Mouse (Mus musculus) ES-Bruce4 (cell line): ENCODE data around the gene Fgfr2. TPM values are rescaled to one million over a fixed set of nuclear protein-coding genes. Genes with fewer than 3 reads are reported as not detected.

Experiments used
- H3K27ac ChIP-seq: 2 replicates; pipeline ENCODE4 v1.5.1; 2012; ENCODE audit warnings: low read length, inconsistent platforms; ENCODE audit not compliant: insufficient read depth
- H3K27me3 ChIP-seq: 2 replicates; pipeline ENCODE4 v1.6.1; 2012; ENCODE audit warnings: mild to moderate bottlenecking, low read length, inconsistent platforms; ENCODE audit not compliant: control insufficient read depth, poor library complexity, insufficient read depth, severe bottlenecking
- H3K36me3 ChIP-seq: 2 replicates; pipeline ENCODE4 v1.6.1; 2012; ENCODE audit warnings: inconsistent platforms, mild to moderate bottlenecking, low read length, moderate library complexity; ENCODE audit not compliant: control insufficient read depth, poor library complexity, insufficient read depth, severe bottlenecking
- H3K4me1 ChIP-seq: one replicate; pipeline ENCODE4 v1.8.1; 2011; ENCODE audit warnings: low read length; ENCODE audit not compliant: control insufficient read depth, insufficient read depth
- H3K4me3 ChIP-seq: 2 replicates; pipeline ENCODE4 v1.5.1; 2011; ENCODE audit warnings: low read depth, mild to moderate bottlenecking, low read length
- H3K9ac ChIP-seq: 2 replicates; pipeline ENCODE4 v1.6.1; 2012; ENCODE audit warnings: low read depth, mild to moderate bottlenecking, inconsistent platforms; ENCODE audit not compliant: poor library complexity, severe bottlenecking
- H3K9me3 ChIP-seq: replicated peaks from 2 replicates; pipeline ENCODE4 v1.6.1; 2012; ENCODE audit warnings: mild to moderate bottlenecking, low read length, inconsistent platforms; ENCODE audit not compliant: control insufficient read depth, poor library complexity, insufficient read depth, severe bottlenecking
- CTCF ChIP-seq: IDR thresholded peaks from one replicate; pipeline ENCODE4 v1.8.1; 2011; ENCODE audit warnings: low read depth, low read length
- EP300 ChIP-seq: IDR thresholded peaks from 2 replicates; pipeline ENCODE4 v1.6.1; 2011; ENCODE audit warnings: low read depth, low read length; ENCODE audit not compliant: insufficient read depth
- POLR2A ChIP-seq: IDR thresholded peaks from one replicate; pipeline ENCODE4 v1.8.1; 2011; ENCODE audit warnings: low read length; ENCODE audit not compliant: insufficient read depth
- polyA plus RNA-seq: library from polyadenylated mRNA; stranded (reverse); fragments of >200 nt; gene quantifications from 2 replicates; pipeline ENCODE4 v1.2.4, GENCODE M21; 2011; ENCODE audit warnings: low read depth; ENCODE audit not compliant: missing spikeins, insufficient read depth, insufficient read length

Gene Fgfr2
- polyA plus RNA-seq, 1 experiment = 34.8 TPM

DNA sequence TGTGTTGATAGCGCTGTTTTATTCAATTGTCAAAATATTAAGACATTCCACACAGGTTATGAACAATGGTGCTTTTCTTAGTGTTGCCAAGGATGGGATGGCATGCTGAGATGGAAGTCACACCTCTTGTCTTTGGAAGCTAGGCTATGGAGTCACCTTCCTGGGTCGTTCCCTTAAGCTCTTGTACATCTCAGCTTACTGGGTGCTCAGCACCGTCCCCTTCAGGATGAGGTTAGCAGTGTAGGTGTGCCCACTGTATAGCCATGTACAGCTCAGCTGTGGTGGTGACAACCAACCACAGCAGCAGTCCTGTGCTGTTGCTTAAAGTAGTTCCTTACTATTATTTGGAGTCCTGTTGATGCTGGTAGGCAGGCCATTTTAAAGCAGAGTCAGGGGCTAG lies 2140.3 kb downstream of the Fgfr2 start:
- Histone ChIP-seq H3K27me3 (no peaks in the 10 kb centered on the region), H3K4me3 (no peak overlapping the region), H3K9ac (no peak overlapping the region), H3K27ac (peak overlapping the region; percentile 54; the same call in 1 of the 2 replicates), H3K9me3 (no peaks in the 10 kb centered on the region), H3K36me3 (no peaks in the 10 kb centered on the region; the same call in 1 of the 2 replicates), H3K4me1 (no peaks in the 10 kb centered on the region)
- TF ChIP-seq EP300 (no peak), CTCF (peak; percentile 42)

DNA sequence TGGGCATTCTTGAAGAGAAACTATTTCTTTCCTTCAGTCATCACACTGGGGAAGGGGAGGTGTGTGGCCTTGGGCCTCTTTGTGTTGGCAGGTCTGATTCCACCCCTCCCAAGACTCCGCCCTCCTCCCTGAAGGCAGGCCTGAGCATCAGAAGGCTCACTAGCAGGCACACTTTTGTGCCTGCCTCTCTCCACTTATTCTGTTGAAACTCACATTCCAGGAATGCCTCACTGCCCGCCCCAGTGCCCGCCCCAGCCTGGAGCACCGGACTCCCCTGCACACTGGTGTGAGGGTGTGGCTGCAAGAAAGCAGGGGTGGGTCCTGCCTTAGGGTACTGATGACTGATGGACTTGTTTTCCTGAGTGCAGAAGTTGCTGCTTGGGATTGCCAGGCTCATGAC lies 2140.8 kb downstream of the Fgfr2 start:
- Histone ChIP-seq H3K27ac (peak overlapping the region; percentile 63), H3K9me3 (no peaks in the 10 kb centered on the region), H3K4me3 (no peak overlapping the region), H3K4me1 (no peaks in the 10 kb centered on the region), H3K27me3 (no peaks in the 10 kb centered on the region), H3K9ac (no peak overlapping the region), H3K36me3 (no peaks in the 10 kb centered on the region; the same call in 1 of the 2 replicates)
- TF ChIP-seq CTCF (no peak), EP300 (peak; percentile 91), POLR2A (no peak)

DNA sequence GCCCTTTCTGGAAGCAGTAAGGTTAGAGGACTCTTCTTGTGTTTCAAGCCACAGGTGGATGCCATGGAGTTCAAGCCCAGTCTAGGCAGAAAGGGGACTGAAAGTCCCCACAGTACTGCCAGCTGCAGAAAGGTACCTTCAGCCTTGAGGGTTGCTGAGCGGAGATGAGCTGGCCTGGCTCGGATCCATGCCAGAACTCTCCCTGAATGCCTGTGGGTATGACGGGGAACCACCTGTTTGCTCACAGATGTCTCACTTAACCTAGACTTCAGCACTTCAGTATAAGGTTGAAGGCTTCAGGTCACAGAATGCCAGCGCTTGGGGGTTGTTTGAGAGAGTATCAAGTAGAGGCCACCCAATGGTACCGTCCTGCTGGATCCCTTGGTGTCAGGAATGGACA lies 2143.0 kb downstream of the Fgfr2 start:
- TF ChIP-seq EP300 (no peak), CTCF (no peak), POLR2A (no peak)

GRCm38 (mm10) chr7:130978545-130978944 lies 2144.6 kb downstream of the Fgfr2 start:
- no peaks in the 10 kb centered on the region for H3K9me3 ChIP-seq
- no peak for TF ChIP-seq CTCF
- H3K36me3 ChIP-seq = no peaks in the 10 kb centered on the region
- H3K4me1 ChIP-seq = no peaks in the 10 kb centered on the region
- H3K27ac ChIP-seq = no peak overlapping the region
- H3K27me3 ChIP-seq = no peaks in the 10 kb centered on the region
- H3K9ac ChIP-seq = no peak overlapping the region
- no peak overlapping the region for H3K4me3 ChIP-seq

More for the DNA sequence above, 2143.0 kb downstream of the Fgfr2 start:
- Histone ChIP-seq H3K9me3 (no peaks in the 10 kb centered on the region), H3K36me3 (no peaks in the 10 kb centered on the region), H3K4me3 (no peak overlapping the region), H3K27ac (no peak overlapping the region), H3K27me3 (no peaks in the 10 kb centered on the region), H3K4me1 (no peaks in the 10 kb centered on the region), H3K9ac (no peak overlapping the region)

GRCm38 (mm10) chr7:130977794-130978521 lies 2145.2 kb downstream of the Fgfr2 start:
- TF ChIP-seq CTCF = no peak
- no peak for TF ChIP-seq EP300
- no peak for TF ChIP-seq POLR2A
- H3K4me3 ChIP-seq = no peak overlapping the region
- H3K27ac ChIP-seq = no peak overlapping the region
- H3K36me3 ChIP-seq = no peaks in the 10 kb centered on the region
- H3K9me3 ChIP-seq = no peaks in the 10 kb centered on the region
- H3K4me1 ChIP-seq = no peaks in the 10 kb centered on the region
- H3K9ac ChIP-seq = no peak overlapping the region
- H3K27me3 ChIP-seq = no peaks in the 10 kb centered on the region

DNA sequence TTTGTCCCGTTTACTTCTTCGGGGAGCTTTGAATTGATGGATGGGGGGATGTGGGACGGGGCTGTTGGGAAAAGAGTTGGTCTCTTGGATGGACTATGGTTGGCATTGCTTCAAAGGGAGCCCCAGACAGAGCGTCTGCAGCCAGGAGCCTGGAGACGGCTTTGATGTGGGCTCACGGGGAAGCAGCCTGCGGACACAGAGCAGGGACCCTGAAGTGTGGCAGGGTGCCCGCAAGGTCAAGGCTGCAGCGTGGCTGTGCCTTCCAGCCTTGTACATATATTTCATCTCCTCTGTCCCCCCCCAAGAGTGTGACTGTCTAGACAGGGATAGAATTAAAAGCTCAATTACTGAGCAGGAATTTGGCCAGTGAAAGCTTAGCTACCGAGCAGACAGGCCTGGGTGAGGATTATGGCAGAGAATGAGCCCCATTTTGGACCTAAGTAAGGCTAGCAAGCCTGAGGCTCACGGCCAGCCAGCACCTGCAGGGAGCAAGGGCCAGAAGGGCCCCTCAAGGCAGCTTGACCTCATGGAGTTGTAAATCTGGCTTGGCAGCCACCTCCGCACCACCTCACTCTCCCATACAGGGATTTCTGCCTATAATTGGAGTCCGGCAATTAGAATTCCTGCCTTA lies 2146.7 kb downstream of the Fgfr2 start:
- H3K9ac ChIP-seq = no peak overlapping the region
- H3K27me3 ChIP-seq = no peaks in the 10 kb centered on the region
- H3K27ac ChIP-seq = no peak overlapping the region
- H3K4me1 ChIP-seq = no peaks in the 10 kb centered on the region
- H3K9me3 ChIP-seq = no peaks in the 10 kb centered on the region
- TF ChIP-seq EP300 (no peak), POLR2A (no peak), CTCF (no peak)
- H3K4me3 ChIP-seq = no peak overlapping the region
- H3K36me3 ChIP-seq = no peaks in the 10 kb centered on the region
